Mouse (Mus musculus): ENCODE data around the gene Mark2.

Mark2 gene

DNA sequence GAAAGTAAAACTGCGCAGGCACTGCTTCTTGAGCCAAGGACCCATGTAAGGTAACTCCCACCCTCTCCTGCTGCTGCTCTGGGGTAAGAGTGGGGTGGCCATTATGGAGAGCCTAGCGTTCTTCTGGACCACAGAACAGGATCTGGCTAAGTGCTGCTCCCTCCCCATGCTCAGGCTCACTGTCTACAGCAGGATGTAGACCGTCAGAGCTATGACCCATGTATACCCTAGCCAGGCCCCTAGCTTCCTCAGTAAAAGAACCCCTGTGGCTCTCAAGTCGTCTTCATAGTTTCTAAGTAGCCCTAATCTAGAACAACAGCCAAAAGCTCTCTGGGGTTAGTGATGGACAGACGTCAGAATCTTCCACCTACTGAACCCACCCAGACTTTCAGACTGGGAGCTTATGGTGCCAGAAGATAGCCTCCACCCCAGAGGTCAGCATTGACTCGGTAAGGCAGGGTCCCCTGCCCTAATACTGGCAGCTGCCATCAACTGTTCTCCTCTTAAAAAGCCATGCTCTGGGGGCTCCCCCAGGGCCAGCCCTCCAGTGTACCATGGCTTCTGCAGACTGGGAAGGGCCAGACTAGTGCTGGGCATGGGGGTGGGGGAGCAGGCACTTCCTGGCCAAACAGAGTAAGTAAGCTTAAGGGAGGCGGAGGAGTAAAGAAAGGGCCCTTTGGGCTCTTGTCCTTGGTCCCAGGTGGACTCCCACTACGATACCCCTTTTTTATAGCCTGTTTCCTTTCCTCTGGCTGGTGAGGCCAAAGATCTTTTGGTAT, 47.4 kb downstream of the Mark2 start:
- DNase-seq, result no peak

GRCm38 (mm10) chr19:7291958-7292709, 49.5 kb downstream of the Mark2 start:
- no peak for DNase-seq

DNA sequence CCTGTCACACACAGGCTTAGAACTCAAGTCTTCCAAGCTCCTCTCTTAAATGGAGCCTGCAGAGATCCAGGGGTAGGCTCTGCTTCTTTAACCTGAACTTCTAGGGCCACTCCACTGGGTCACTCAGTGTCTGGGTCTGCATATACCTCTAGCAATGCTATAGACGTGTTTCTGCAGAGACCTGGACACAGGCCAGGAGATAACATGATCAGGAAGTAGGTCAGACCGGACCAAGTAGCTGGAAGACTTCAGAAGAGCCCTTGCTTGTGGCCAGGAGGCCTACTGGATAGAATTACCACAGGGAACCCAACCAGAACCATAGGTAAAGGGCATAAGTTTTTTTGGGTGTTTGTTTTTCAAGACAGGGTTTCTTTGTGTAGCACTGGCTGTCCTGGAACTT, 51.9 kb downstream of the Mark2 start:
- DNase-seq, result no peak

DNA sequence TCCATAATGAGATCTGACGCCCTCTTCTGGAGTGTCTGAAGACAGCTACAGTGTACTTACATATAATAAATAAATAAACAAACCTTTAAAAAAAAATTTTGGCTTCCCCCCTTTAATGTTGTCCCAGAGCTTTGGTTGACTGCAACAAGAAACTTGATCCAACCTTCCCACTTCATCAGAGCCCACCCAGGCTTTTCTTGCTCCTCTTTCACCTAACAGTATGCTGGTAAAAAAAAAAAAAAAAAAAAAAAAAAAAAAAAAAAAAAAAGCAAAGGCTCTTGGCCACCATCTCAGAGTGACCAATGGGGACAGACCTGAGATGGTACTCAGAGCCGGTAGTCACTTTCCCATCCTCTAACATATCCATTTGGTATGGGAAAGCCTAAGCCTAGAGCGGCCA, 53.4 kb downstream of the Mark2 start:
- DNase-seq, result no peak

DNA sequence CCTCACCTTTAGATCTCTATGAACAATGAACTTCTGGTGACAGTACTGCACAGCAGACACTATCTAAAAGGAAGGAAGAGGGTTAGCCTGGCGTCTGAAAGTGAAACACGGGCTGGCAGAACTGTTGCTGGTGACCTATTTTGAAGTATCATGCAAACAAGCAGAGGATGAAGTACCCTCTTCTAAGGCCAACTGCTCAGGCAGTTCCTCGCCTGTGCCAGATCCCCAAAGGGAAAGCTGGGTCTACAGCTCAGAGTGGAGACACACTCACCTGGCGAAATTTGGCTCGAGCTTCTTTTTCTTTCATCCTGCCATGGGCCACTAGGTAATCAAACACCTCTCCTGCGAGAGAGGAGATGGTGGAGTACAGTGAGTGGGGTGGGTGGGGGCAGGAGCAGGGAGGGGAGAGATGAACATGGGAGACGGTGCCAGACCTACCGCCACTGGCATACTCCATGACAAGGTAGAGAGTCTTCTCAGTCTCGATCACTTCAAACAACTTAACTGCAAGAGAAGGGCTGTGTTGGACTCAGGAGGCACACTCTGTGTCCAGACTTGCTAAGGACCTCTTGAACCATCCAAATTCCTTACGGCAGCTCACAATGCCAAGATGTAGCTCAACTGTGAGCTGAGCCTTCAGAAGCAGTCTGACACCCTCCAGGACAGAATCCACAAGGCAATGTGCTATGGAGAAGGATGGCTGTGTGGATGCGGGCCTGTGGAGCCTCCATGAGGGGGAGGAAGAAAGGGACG, 54.9 kb downstream of the Mark2 start:
- no peak for DNase-seq

DNA sequence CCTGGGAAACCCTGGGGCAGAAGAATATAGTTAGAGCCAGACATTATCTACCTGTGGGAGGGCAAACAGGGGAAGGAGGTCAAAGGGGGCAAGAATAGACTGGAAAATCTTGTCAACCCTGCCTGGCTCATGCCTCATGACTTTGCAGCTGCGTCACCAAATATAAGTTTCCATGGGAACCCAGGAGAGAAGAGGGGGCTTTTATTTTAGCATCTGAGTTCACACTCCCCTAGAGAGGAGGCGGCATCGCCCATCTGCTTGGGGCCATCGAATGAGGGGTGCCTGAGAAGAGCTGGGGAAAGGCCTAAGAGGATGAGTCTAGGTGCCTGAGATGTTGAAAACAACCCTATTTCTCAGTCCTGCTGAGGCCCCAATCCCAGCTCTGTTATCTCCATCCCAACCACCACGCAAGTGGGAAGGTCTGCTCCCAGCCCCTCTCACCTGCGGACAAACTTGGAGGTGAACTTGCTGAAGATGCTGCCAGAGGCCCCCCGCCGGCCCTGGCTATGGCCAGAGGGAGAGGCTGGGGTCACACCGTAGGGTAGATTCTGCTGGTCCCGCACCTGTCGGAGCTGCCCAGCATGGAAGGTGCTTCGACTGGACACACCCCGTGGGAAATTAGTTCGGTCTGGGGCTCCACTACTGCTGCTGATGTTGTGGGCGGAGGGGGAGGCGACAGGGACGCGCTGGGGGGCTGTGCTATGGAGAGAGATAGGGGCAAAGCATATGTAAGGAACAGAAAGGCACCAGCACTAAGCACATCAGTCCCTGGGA, 60.9 kb downstream of the Mark2 start:
- no peak for DNase-seq

GRCm38 (mm10) chr19:7279114-7279513, 62.5 kb downstream of the Mark2 start:
- DNase-seq, result no peak

GRCm38 (mm10) chr19:7278200-7278906, 63.3 kb downstream of the Mark2 start:
- DNase-seq, result no peak

- no peak for DNase-seq
Observed at GRCm38 (mm10) chr19:7276796-7277195, 64.9 kb downstream of the Mark2 start.

DNA sequence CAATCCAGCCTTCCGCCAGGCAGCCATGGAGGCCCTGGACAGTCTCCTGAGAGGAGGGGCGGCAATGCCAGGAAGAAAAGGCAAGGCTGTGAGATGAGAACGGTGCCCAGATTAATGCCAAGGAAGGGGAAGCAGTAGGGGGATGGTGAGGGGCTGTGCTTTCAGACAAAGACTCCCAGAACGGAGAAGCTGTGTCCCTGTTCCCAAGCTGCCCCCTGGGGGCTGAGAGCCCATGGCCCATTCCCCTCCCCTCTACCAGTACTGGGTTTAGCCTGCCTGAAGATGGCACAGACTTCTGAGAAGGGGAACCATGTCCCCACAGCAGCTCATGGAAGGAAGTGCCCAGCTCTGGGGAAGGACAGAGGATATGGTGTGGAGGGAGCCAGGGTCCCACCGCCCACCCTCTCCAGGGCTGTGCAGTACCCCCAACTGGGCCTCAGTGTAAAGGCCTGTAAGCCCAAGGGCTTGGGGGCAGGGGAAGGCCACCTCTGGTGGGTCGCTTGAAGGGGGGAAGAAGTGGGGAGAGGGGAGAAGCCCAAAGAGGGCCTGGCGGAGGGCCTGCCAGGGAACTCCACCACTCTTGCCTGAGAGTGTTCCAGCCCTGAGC, 65.5 kb downstream of the Mark2 start:
- DNase-seq, result no peak

DNA sequence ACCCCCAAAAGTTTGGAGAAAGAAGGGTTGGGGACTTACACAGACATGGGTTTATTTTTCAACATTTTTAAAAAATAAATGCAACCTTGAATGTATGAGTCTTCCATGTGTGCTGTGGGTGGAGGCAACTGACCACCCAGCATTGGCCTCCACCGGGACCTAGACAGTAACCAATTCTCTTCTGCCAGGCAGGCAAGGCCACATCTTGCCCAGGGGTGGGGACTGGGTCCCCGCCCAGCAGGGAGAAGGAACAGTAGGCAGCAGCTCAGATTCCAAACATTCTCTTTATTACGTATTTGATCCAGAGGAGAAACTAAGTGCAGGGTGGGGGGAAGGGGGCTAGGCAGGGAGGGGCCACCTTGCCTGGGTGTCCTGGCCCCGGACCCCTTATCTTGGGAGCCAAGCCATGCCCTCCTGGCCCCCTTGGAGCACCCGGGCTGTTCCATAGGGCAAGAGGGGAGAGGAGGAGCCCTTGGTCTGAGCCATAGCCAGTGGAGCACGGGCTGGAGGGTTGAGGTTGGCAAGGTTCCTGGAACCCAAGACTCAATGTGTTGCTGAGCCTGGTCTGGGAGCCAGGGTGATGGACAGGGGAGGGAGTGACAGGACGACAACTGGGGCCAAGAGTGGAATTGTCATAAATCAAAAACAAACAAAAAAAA, 66.4 kb downstream of the Mark2 start:
- peak; percentile 39 to 47 for DNase-seq

DNA sequence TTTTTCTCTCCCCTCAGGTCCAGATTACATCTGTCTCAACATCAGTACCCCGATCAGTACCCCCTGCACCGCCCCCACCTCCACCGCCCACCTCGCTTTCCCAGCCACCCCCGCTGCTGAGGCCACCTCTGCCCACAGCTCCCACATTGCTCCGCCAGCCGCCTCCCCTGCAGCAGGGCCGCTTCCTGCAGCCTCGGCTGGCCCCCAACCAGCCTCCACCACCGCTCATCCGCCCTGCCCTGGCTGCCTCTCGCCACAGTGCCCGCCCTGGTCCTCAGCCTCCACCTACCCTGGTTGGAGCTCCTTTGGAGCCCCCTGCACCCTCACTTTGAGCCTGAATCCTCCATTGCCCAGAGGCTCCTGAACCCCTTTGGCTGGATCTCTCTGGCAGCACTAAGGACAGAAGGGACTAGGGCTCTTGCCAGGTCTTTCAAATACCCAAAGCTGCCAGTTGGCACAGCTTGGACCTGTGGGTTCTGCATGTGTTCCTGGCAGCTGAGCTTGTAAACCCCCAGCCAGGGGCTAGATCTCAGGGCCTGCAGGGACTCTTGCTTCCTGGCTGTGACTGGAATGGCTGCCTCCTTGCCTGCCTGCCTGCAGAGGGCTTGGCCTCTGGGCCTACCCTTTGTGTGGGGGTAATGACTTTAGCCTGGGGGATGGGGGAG, 67.2 kb downstream of the Mark2 start:
- DNase-seq, result peak; percentile 79 to 82

GRCm38 (mm10) chr19:7273486-7273885, 68.2 kb downstream of the Mark2 start:
- DNase-seq, result peak in 1 of 2 experiments; percentile 21

GRCm38 (mm10) chr19:7269290-7270044, 72.2 kb downstream of the Mark2 start:
- no peak for DNase-seq

GRCm38 (mm10) chr19:7268722-7269090, 73.0 kb downstream of the Mark2 start:
- peak; percentile 58 to 64 for DNase-seq

- DNase-seq, result peak; percentile 37 to 52
Observed at GRCm38 (mm10) chr19:7267781-7268721, 73.6 kb downstream of the Mark2 start.

GRCm38 (mm10) chr19:7267091-7267741, 74.4 kb downstream of the Mark2 start, which contains the start of gene Rcor2:
Rcor2 (plus strand) TSS chr19:7267325.
- peak; percentile 34 to 40 for DNase-seq

- peak in 1 of 2 experiments; percentile 31 for DNase-seq
Observed at GRCm38 (mm10) chr19:7266421-7266831, 75.2 kb downstream of the Mark2 start.

All from cerebellum, adult 18-20 months (tissue).